In the genomic region with DNA sequence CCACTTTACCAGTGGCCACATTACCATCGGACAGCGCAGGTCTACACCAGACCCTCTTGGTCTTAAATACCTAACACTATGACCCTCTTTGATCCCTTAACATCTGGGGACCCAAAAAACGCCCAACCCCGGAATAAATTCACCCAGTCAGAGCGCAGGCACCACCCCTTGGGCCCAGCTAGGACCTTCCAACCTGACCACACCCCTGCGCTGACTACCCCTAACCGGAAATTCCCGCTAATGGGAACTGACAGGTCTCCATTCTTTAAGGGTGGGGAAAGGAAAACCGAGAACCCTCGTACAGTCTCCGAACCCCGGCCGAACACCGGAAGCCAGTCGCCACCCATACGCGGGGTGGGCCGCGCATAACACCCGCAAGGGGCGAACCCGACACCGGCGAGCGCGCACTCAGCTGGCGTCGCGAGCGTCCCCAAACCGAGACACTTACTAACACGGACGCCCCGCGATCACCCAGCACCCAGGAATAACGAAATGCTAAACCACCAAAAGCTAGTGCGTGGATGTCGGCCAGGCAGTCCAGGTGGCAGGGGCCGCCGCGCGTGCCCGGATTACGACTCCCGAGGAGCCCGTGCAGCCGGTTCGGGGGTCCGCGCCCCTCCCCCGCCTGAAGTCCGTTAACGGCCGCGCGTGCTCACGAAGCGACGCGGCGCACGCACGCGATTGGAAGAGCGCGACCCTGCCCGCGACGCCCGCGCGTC, we compare ENCODE assay signal across 8 mouse cellular contexts. TPM values are rescaled to one million over a fixed set of nuclear protein-coding genes. Genes with fewer than 3 reads are reported as not detected.
DNase-seq lines count a peak whose midpoint lies in the region; ATAC-seq and TF ChIP-seq lines count a peak whose summit lies in the region.

No protein-coding gene starts in this region.

- H3K4me1 ChIP-seq in brown adipose tissue, adult 24 weeks (ENCODE audit: control insufficient read depth, insufficient read depth, insufficient read length, low read length): peaks cover 7% of the 10 kb centered on the region
- H3K4me1 ChIP-seq in hindbrain, embryonic 11.5 days (replicated peaks; ENCODE audit: control insufficient read depth, insufficient read depth, low read length): 0 out of 2 replicates have a peak, but pooled peaks cover 3% of the 10 kb centered on the region

- peak overlapping the region; percentile 76 for H3K4me2 ChIP-seq in hindbrain, embryonic 11.5 days (replicated peaks; ENCODE audit: low read depth, low read length)

- peak overlapping the region; percentile 89 for H3K4me3 ChIP-seq in brown adipose tissue, adult 24 weeks (ENCODE audit: insufficient read depth, low read depth, low read length)
- H3K4me3 ChIP-seq in hindbrain, embryonic 11.5 days (ENCODE audit: low read depth, low read length): peak overlapping the region; percentile 92
- H3K4me3 ChIP-seq in left cerebral cortex, adult 2 months: peak overlapping the region; percentile 88
- peak overlapping the region; percentile 83 for H3K4me3 ChIP-seq in macrophage (ENCODE audit: inconsistent target)

- H3K27ac ChIP-seq in brown adipose tissue, adult 24 weeks (replicated peaks; ENCODE audit: low read depth, low read length): peak overlapping the region; percentile 89
- peak overlapping the region; percentile 85 for H3K27ac ChIP-seq in hindbrain, embryonic 11.5 days (ENCODE audit: low read depth, low read length)
- H3K27ac ChIP-seq in left cerebral cortex, adult 2 months: peak overlapping the region; percentile 93
- H3K27ac ChIP-seq in macrophage: peak overlapping the region; percentile 71

- TF ChIP-seq CTCF in left cerebral cortex, adult 2 months (IDR thresholded peaks at IDR 0.05): no peak

- no peaks in the 10 kb centered on the region for H3K36me3 ChIP-seq in hindbrain, embryonic 11.5 days (ENCODE audit: control insufficient read depth, insufficient read depth, low read length)
- no peaks in the 10 kb centered on the region for H3K36me3 ChIP-seq in macrophage (ENCODE audit: inconsistent target)

- peak overlapping the region; percentile 87 for H3K9ac ChIP-seq in hindbrain, embryonic 11.5 days (ENCODE audit: low read depth, low read length)

- no peak for DNase-seq in cerebellum, adult 9-11 months
- DNase-seq in forelimb bud, embryonic 11.5 days (ENCODE audit: low read depth, low spot score): peak; percentile 68
- DNase-seq in hindbrain, embryonic 11.5 days (ENCODE audit: low spot score): peak; percentile 72
- peak in 1 of 2 experiments; percentile 65 for DNase-seq in left cerebral cortex, adult 2 months (ENCODE audit: extremely low spot score in 1 of 2, low spot score in 2 of 2)
- peak; percentile 36 for DNase-seq in retina, postnatal 7 days (ENCODE audit: low read depth, low spot score)

- H3K27me3 ChIP-seq in hindbrain, embryonic 11.5 days (ENCODE audit: control insufficient read depth, insufficient read depth, low read length): 0 out of 2 replicates have a peak, but pooled peaks cover 2% of the 10 kb centered on the region

- no peaks in the 10 kb centered on the region for H3K9me3 ChIP-seq in hindbrain, embryonic 11.5 days (ENCODE audit: control insufficient read depth, low read length)

- intact Hi-C loops in left cerebral cortex, adult 2 months (cut with DNase I): loop anchor here (1.0 to 10.0 kb wide), 2 partner anchors 28 to 301 kb away; partner anchors contain the start of gene Rsl1d1

- WGBS in hindbrain, embryonic 11.5 days: under 1% methylated on average over 71 of the region's 72 CpGs
- WGBS in macrophage (ENCODE audit: missing documents): 1% methylated on average over 60 of the region's 72 CpGs

- peaks cover 52% of the 10 kb centered on the region for H3K79me2 ChIP-seq in macrophage (ENCODE audit: inconsistent target)

- ATAC-seq in cerebellum, adult (ENCODE audit: insufficient number of reproducible peaks, low FRiP score, low TSS enrichment): peak; percentile 34; the same call in 1 of the 2 replicates
- peak; percentile 72 for ATAC-seq in hindbrain, embryonic 11.5 days (ENCODE audit: low FRiP score)

RNA-seq across cellular contexts. Expression of gene Zc3h7a, which starts 0.5 kb away (rescaled TPM):
- 21.5 and 24.2 TPM in 2 replicates for polyA plus RNA-seq in brown adipose tissue, adult 24 weeks (2012; ENCODE audit: insufficient read depth, insufficient read length, missing spikeins)
- 104 and 113 TPM in 2 replicates for polyA plus RNA-seq in hindbrain, embryonic 11.5 days (2014; fragmentation: Nextera tagmentation; extraction: Ambion mirVana)
- 10 to 100 TPM; 68.5 to 76.4 TPM for total RNA-seq in left cerebral cortex, adult 2 months (2021)
- total RNA-seq in macrophage (2018; cell fraction: chromatin; rRNA removed): 1,000 to 10,000 TPM; 1,100 to 4,230 (median 1,584) TPM
- 100 to 1,000 TPM in 4 of 26 experiments, 10 to 100 TPM in 22; 36.4 to 125 (median 54.0) TPM for total RNA-seq in macrophage (2018; cell fraction: cytosol; rRNA removed)
- 1,000 to 10,000 TPM in 19 of 26 experiments, 100 to 1,000 TPM in 7; 737 to 4,041 (median 1,180) TPM for total RNA-seq in macrophage (2018; cell fraction: nucleus; rRNA removed)
- polyA plus RNA-seq in macrophage (2018): 64.3 to 121 TPM (median 115 TPM) in 3 replicates

RNA-seq across cellular contexts. Expression of gene Rsl1d1, which starts 27.5 kb away (rescaled TPM):
- polyA plus RNA-seq in brown adipose tissue, adult 24 weeks (2012; ENCODE audit: insufficient read depth, insufficient read length, missing spikeins): 49.0 and 53.6 TPM in 2 replicates
- polyA plus RNA-seq in hindbrain, embryonic 11.5 days (2014; fragmentation: Nextera tagmentation; extraction: Ambion mirVana): 245 and 259 TPM in 2 replicates
- 10 to 100 TPM; 46.3 to 50.1 TPM for total RNA-seq in left cerebral cortex, adult 2 months (2021)
- 10 to 100 TPM in 24 of 26 experiments, 1 to 10 TPM in 2; 8.5 to 51.7 (median 34.3) TPM for total RNA-seq in macrophage (2018; cell fraction: chromatin; rRNA removed)
- total RNA-seq in macrophage (2018; cell fraction: cytosol; rRNA removed): 10 to 100 TPM; 43.0 to 70.3 (median 54.5) TPM
- 10 to 100 TPM; 15.1 to 71.1 (median 27.5) TPM for total RNA-seq in macrophage (2018; cell fraction: nucleus; rRNA removed)
- polyA plus RNA-seq in macrophage (2018): 45.4 to 112 TPM (median 99.2 TPM) in 3 replicates

RNA-seq across cellular contexts. Expression of gene Txndc11, which starts 41.2 kb away (rescaled TPM):
- polyA plus RNA-seq in brown adipose tissue, adult 24 weeks (2012; ENCODE audit: insufficient read depth, insufficient read length, missing spikeins): 12.3 and 12.6 TPM in 2 replicates
- polyA plus RNA-seq in hindbrain, embryonic 11.5 days (2014; fragmentation: Nextera tagmentation; extraction: Ambion mirVana): 31.3 and 33.4 TPM in 2 replicates
- total RNA-seq in left cerebral cortex, adult 2 months (2021): 10 to 100 TPM; 35.2 to 37.7 TPM
- 10 to 100 TPM; 27.8 to 96.1 (median 52.3) TPM for total RNA-seq in macrophage (2018; cell fraction: chromatin; rRNA removed)
- total RNA-seq in macrophage (2018; cell fraction: cytosol; rRNA removed): 10 to 100 TPM; 11.5 to 24.6 (median 16.7) TPM
- 10 to 100 TPM; 21.7 to 63.1 (median 35.8) TPM for total RNA-seq in macrophage (2018; cell fraction: nucleus; rRNA removed)
- 15.5 to 18.2 TPM (median 18.0 TPM) in 3 replicates for polyA plus RNA-seq in macrophage (2018)
